In genomic region chr2:35691257-35692049, GRCm38 (mm10) we compare ENCODE assay signal across 8 mouse cellular contexts.
DNase-seq lines count a peak whose midpoint lies in the region; ATAC-seq and TF ChIP-seq lines count a peak whose summit lies in the region.

No protein-coding gene starts in this region.

- no peak overlapping the region for H3K4me3 ChIP-seq in forebrain, postnatal 0 days (ENCODE audit: low read depth, low read length)
- H3K4me3 ChIP-seq in hindbrain, embryonic 10.5 days: no peak overlapping the region
- H3K4me3 ChIP-seq in limb, embryonic 12.5 days (replicated peaks): no peak overlapping the region
- no peak overlapping the region for H3K4me3 ChIP-seq in midbrain, embryonic 12.5 days

- H3K4me2 ChIP-seq in forebrain, postnatal 0 days (ENCODE audit: low read depth): no peak overlapping the region
- H3K4me2 ChIP-seq in limb, embryonic 12.5 days: 0 out of 2 replicates have a peak overlapping the region, but pooled peaks have one; percentile 0
- H3K4me2 ChIP-seq in midbrain, embryonic 12.5 days (replicated peaks): 0 out of 2 replicates have a peak overlapping the region, but pooled peaks have one; percentile 13

- no peaks in the 10 kb centered on the region for H3K9me3 ChIP-seq in forebrain, postnatal 0 days (ENCODE audit: low read length)
- H3K9me3 ChIP-seq in hindbrain, embryonic 10.5 days: no peaks in the 10 kb centered on the region
- H3K9me3 ChIP-seq in limb, embryonic 12.5 days: no peaks in the 10 kb centered on the region
- no peaks in the 10 kb centered on the region for H3K9me3 ChIP-seq in midbrain, embryonic 12.5 days

- peak overlapping the region; percentile 16; the same call in 1 of the 2 replicates for H3K27ac ChIP-seq in forebrain, postnatal 0 days (ENCODE audit: low read depth, low read length)
- H3K27ac ChIP-seq in hindbrain, embryonic 10.5 days: peak overlapping the region; percentile 46
- H3K27ac ChIP-seq in limb, embryonic 12.5 days: peak overlapping the region; percentile 79
- H3K27ac ChIP-seq in midbrain, embryonic 12.5 days (replicated peaks): peak overlapping the region; percentile 62

- H3K9ac ChIP-seq in forebrain, postnatal 0 days: no peak overlapping the region
- H3K9ac ChIP-seq in limb, embryonic 12.5 days (replicated peaks): peak overlapping the region; percentile 28; the same call in 1 of the 2 replicates
- no peak overlapping the region for H3K9ac ChIP-seq in midbrain, embryonic 12.5 days (replicated peaks)

- peaks cover 30% of the 10 kb centered on the region for H3K4me1 ChIP-seq in forebrain, postnatal 0 days (ENCODE audit: insufficient read depth)
- peaks cover 82% of the 10 kb centered on the region for H3K4me1 ChIP-seq in hindbrain, embryonic 10.5 days (replicated peaks)
- H3K4me1 ChIP-seq in limb, embryonic 12.5 days (replicated peaks): peaks cover 87% of the 10 kb centered on the region
- peaks cover 76% of the 10 kb centered on the region for H3K4me1 ChIP-seq in midbrain, embryonic 12.5 days

- ATAC-seq in forebrain, postnatal 0 days: peak; percentile 55; the same call in 1 of the 2 replicates
- 0 out of 2 replicates have a peak, but pooled peaks have one; percentile 27 for ATAC-seq in limb, embryonic 12.5 days (ENCODE audit: insufficient number of reproducible peaks, insufficient read depth, low FRiP score, low TSS enrichment, low read depth)
- peak; percentile 74 for ATAC-seq in midbrain, embryonic 12.5 days (ENCODE audit: low FRiP score, low read depth)

- WGBS in forebrain, postnatal 0 days: 18% methylated on average over 7 of the region's 7 CpGs
- WGBS in hindbrain, embryonic 10.5 days: 23% methylated on average over 7 of the region's 7 CpGs
- 17% methylated on average over 7 of the region's 7 CpGs for WGBS in limb, embryonic 12.5 days
- WGBS in midbrain, embryonic 12.5 days: 7% methylated on average over 7 of the region's 7 CpGs

- TF ChIP-seq CTCF in forebrain, postnatal 0 days (IDR thresholded peaks at IDR 0.05; ENCODE audit: low read depth): no peak

- peak; percentile 89 for DNase-seq in 416B (ENCODE audit: low read depth)
- peak; percentile 89 for DNase-seq in adrenal gland, postnatal 14 days
- DNase-seq in forebrain, postnatal 0 days: no peak
- peak; percentile 57 for DNase-seq in hindbrain, embryonic 10.5 days (ENCODE audit: low spot score)
- DNase-seq in urinary bladder, postnatal 36 days (ENCODE audit: low spot score in 2 of 2): peak; percentile 73 to 87
- no peak for DNase-seq in left cerebral cortex, adult 11 months (ENCODE audit: low spot score)

- H3K27me3 ChIP-seq in forebrain, postnatal 0 days (ENCODE audit: insufficient read depth, low read length): no peaks in the 10 kb centered on the region
- no peaks in the 10 kb centered on the region for H3K27me3 ChIP-seq in hindbrain, embryonic 10.5 days (ENCODE audit: insufficient read depth, poor library complexity, severe bottlenecking)
- H3K27me3 ChIP-seq in limb, embryonic 12.5 days: no peaks in the 10 kb centered on the region
- peaks cover 3% of the 10 kb centered on the region; the same call in 1 of the 2 replicates for H3K27me3 ChIP-seq in midbrain, embryonic 12.5 days

- no peaks in the 10 kb centered on the region for H3K36me3 ChIP-seq in forebrain, postnatal 0 days (ENCODE audit: insufficient read depth)
- peaks cover 6% of the 10 kb centered on the region for H3K36me3 ChIP-seq in hindbrain, embryonic 10.5 days
- peaks cover 10% of the 10 kb centered on the region; the same call in 1 of the 2 replicates for H3K36me3 ChIP-seq in limb, embryonic 12.5 days
- H3K36me3 ChIP-seq in midbrain, embryonic 12.5 days: no peaks in the 10 kb centered on the region

Comparison
In these comparisons a context has a peak if more than half of its experiments do, and no peak if none do; other contexts are left out.
1. DNase-seq: peak in 416B (single experiment), adrenal gland, postnatal 14 days (single experiment), hindbrain, embryonic 10.5 days (single experiment) and urinary bladder, postnatal 36 days (2 of 2); none in forebrain, postnatal 0 days (single experiment) and left cerebral cortex, adult 11 months (single experiment).
2. H3K27ac ChIP-seq: peak in every context shown above with its lines; median percentile 79 in limb, embryonic 12.5 days; 62 in midbrain, embryonic 12.5 days; 46 in hindbrain, embryonic 10.5 days; 16 in forebrain, postnatal 0 days.
3. Peak in every context shown above with its lines, with median percentiles within 50 percentile points of each other: ATAC-seq.